Mouse (Mus musculus) cortical plate, adult 2 months (tissue): ENCODE measurements around the gene Zfp358. TPM values are rescaled to one million over a fixed set of nuclear protein-coding genes. Genes with fewer than 3 reads are reported as not detected.

Source experiments
- H3K27ac ChIP-seq: fragments of 200-500 bp; 2 replicates; pipeline ENCODE4 v1.5.1; 2012; ENCODE audit warnings: low read length, control low read depth, inconsistent platforms; ENCODE audit not compliant: insufficient read depth
- H3K4me1 ChIP-seq: fragments of 200-500 bp; 2 replicates; pipeline ENCODE4 v1.6.1; 2011; ENCODE audit warnings: low read length; ENCODE audit not compliant: control insufficient read depth, insufficient read depth
- H3K4me3 ChIP-seq: fragments of 200-500 bp; 2 replicates; pipeline ENCODE4 v1.5.1; 2011; ENCODE audit warnings: mild to moderate bottlenecking, low read length, control low read depth; ENCODE audit not compliant: insufficient read depth
- CTCF ChIP-seq: fragments of 200-500 bp; IDR thresholded peaks from 2 replicates; pipeline ENCODE4 v1.5.1; 2011; ENCODE audit warnings: mild to moderate bottlenecking, control low read depth, low read length; ENCODE audit not compliant: insufficient read depth; ENCODE audit errors: extremely low read depth
- POLR2A ChIP-seq: fragments of 200-500 bp; IDR thresholded peaks from 2 replicates; pipeline ENCODE4 v1.6.1; 2011; ENCODE audit warnings: mild to moderate bottlenecking, low read length, control low read depth; ENCODE audit not compliant: insufficient read depth; ENCODE audit errors: extremely low read depth
- polyA plus RNA-seq: library from polyadenylated mRNA; depleted of rRNA; stranded (reverse); fragments of >200 nt; gene quantifications from 2 replicates; pipeline ENCODE4 v1.2.3, GENCODE M21; 2012; rRNA removed

The Zfp358 gene
- 52.5 and 55.0 TPM in 2 replicates for polyA plus RNA-seq

DNA sequence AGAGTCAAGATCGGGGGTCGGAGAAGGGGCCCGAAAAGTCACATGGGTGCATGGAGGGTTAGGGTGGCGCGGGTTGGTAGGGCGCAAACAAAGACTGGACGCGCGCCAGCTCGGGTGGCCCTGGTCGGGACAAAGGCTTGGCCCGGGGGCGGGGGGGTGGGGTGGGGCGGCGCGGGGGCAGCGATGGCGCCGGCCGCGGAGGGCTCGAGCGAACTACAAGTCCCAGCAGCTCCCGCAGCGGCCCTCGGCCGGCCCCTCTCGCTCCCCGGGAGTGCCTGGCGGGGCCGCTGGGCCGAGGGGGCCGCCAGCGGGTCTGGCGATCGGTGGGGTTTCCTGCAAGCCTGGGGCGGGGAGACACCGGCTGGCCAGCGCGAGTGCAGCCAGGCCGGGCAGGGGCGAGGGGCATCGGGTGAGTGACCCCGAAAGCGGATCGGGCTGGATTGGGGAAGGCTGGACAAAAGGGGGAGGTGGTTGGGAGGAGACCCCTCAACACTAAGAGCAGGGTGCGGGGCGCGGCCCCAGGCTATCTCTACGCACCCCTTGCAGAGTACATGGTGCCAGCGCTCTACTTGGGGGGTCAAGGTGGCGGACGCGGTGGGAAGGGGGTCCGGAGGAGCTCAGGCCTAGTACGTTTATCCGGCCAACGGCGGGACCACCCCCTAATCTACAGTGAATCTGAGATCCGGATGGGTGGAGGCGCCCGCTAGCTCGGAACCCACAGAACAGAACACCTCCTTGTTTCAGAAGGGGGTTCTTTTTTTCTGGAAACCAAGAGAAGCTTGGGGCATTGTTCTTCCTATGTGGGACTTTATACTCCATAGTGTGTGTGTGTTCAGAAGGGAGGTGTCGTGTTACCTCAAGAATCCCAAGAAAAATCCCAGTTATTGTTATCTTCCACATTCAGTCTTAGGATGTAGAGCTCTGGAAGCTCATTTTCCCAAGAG, at the start of gene Zfp358:
Gene Zfp358 (plus strand): TSS at position 238 of the 944 bp plus-strand sequence.
- Histone ChIP-seq H3K4me3 (peak within 1 kb of the TSS; percentile 80), H3K27ac (peak within 1 kb of the TSS; percentile 88), H3K4me1 (peaks cover 2% of the 10 kb centered on the region; the same call in 1 of the 2 replicates)
- TF ChIP-seq POLR2A (0 out of 2 replicates have a peak, but pooled peaks have one; percentile 13), CTCF (no peak)

DNA sequence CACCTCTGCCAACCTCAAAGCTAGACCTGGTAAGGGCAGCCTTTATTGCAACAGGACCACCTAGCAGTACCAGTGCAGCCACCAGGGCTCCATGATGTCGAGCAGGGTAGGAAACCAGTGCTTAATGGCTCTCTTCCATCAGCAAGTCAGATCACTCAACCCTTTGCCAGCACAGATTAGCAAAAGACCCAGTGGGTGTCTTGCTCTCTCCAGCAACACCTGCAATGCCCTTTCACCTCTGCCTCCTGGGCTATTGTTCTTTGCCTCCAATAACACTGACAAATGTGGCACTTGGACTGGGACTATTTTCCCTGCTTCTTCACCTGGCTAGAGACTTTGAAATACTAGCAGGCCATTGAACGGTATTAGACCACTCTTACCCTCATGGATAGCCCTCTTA, 43.7 kb upstream of the Zfp358 start:
- TF ChIP-seq POLR2A (no peak), CTCF (no peak)

DNA sequence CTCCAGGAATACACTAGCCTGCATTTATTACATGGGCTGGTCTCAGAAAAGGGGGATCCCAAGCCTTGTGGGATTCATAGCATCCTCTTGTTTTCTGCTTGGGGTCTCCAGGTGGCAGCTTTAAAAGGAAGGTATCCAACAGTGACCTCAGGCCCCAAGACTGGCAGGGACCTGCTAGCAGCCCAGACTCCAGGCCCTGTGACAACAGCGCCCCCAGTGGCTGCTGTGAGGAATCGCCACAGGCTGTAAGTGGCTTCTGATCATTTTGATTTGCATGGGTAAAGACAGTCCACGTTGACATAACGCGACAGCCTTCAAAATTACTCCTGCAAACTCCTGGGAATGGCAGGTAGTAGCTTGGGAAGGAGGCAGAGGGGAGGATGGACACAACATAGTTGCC, 42.3 kb upstream of the Zfp358 start:
- Histone ChIP-seq H3K4me1 (no peaks in the 10 kb centered on the region), H3K27ac (no peak overlapping the region), H3K4me3 (no peak overlapping the region)
- no peak for TF ChIP-seq POLR2A
- TF ChIP-seq CTCF: peak; percentile 75

More for the DNA sequence above, 43.7 kb upstream of the Zfp358 start:
- H3K27ac ChIP-seq: no peak overlapping the region
- H3K4me3 ChIP-seq: no peak overlapping the region
- no peaks in the 10 kb centered on the region for H3K4me1 ChIP-seq

DNA sequence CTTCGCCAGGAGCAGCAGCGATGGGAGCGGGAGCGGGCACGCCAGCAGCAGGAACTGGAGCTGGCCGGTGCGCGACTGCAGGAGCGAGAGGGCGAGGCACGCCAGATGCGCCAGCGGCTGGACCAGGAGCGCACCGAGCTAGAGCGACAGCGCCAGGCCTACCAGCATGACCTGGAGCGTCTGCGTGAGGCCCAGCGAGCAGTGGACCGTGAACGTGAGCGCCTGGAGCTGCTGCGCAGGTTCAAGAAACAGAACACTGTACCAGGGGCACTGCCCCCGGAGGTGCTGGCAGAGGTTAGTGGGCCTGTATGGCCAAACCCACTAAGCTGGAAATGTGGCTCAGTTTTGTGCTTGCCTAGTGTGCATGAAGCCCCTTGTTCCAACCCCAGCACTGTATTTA, 40.9 kb upstream of the Zfp358 start:
- Histone ChIP-seq H3K27ac (no peak overlapping the region), H3K4me3 (no peak overlapping the region), H3K4me1 (no peaks in the 10 kb centered on the region)
- TF ChIP-seq POLR2A (no peak), CTCF (no peak)

DNA sequence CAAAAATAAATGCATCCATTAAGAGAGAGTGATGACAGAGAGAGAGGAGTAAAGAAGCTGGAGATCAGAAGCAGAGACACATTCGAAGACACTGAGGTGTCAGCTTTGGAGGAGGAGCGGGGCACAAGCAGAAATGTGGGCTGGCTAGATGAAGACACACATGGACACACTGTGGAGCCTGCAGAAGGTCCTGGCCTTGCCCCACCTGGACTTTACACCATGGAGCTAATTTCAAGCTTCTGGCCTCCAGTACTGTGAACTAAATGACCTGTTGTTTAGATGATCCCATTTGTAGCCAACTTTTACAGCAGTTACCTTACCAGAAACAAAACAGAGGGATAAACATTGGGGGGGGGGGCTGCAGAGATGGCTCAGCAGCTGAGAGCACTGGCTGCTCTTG, 29.7 kb upstream of the Zfp358 start:
- Histone ChIP-seq H3K4me1 (no peaks in the 10 kb centered on the region), H3K27ac (no peak overlapping the region), H3K4me3 (no peak overlapping the region)
- TF ChIP-seq CTCF (no peak), POLR2A (no peak)

DNA sequence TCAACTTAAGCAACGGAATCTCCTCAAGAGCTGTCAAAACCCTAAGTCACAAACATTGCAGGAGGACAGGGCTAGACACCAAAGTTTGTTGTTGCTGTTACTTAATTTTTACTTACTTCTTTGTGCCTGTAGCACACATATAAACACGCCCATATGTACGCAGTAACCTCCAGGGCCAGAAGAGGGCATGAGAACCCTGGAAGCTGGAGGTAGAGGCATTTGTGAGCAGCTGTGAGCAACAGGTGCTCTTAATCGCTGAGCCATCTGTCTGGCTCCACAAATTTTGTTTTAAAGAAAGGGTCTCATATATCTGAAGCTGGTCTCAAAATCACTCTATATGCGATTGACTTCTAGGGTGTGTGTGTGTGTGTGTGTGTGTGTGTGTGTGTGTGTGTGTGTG, 28.6 kb upstream of the Zfp358 start:
- Histone ChIP-seq H3K4me1 (no peaks in the 10 kb centered on the region), H3K27ac (no peak overlapping the region), H3K4me3 (no peak overlapping the region)
- no peak for TF ChIP-seq POLR2A
- peak; percentile 39 for TF ChIP-seq CTCF

DNA sequence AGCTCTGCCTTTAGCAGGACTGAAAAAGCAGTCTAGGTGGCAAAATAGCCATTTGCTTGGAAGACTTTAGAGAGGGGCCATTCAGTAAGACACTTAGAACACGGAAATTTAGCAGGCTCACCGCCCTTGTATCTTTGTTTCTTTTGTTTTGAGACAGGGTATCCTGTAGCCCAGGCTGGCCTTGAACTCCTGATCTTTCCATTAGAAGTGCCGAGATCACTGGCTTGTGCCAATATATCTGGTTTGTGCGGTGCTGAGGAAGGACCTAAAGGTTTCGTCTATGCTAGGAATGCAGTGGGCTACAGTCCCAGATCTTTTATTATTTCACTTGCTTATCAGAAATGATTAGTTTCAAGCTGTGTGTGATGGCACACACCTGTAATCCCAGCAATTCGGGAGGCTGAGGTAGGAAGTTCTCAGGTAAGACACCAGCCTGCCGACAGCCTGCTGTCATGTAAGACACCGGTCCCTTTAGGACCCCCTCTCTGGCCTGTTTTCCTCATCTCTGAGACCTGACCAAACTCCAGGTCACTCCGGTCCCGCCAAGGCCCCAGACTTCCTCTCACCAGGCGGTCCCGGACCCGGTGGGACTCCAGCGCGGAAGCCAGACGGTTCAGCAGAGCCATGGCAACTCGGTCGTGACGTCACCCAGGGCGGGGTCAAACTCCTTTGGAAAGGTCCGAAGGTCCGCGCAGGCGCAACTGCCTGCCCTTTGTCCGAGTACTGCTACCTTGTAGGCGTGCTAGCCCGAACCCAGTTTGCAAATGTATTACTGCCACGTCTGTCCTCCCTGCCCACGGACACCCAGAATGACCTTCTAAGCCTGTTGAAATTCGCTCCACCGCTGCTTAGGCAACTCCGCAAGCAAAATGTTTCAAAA, 25.7 kb upstream of the Zfp358 start, which contains the start of gene Pex11g:
Gene Pex11g (minus strand): TSS at position 675 of the 880 bp plus-strand sequence.
- TF ChIP-seq CTCF: no peak
- TF ChIP-seq POLR2A: 0 out of 2 replicates have a peak, but pooled peaks have one; percentile 19
- H3K27ac ChIP-seq: no peak within 1 kb of the TSS
- no peaks in the 10 kb centered on the region for H3K4me1 ChIP-seq
- H3K4me3 ChIP-seq: peak within 1 kb of the TSS; percentile 44

DNA sequence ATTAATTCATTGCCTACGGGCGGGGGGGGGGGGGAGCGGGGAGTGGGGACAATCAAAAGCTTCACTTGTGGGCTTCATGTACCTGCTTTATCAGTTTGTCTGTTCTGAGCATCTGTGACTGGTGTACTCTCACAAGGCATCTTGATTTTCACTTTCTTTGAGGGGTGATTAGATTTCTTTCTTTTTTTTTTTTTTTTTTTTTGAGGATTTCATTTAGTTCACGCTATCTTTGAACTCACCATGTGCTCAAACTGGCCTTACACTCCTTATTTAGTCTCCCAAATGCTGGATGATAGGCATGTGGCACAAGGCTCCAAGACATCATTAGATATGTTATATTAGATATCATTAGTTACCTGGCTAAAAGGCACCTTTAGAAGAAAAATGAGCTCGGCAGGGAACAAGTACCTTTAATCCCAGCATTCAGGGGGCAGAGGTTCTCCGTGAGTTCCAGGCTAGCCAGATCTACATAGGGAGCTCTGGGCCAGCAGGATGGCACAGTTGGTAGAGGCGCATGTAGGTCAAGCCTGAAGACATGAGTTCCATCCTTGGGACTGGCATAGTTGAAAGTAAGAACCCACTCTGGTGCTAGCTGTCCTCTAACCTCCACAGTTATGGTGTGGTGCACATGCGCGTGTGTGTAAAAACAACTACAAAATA, 24.9 kb upstream of the Zfp358 start:
- Histone ChIP-seq H3K4me1 (no peaks in the 10 kb centered on the region), H3K4me3 (peak overlapping the region; percentile 44), H3K27ac (no peak overlapping the region)
- TF ChIP-seq CTCF (no peak), POLR2A (no peak)

DNA sequence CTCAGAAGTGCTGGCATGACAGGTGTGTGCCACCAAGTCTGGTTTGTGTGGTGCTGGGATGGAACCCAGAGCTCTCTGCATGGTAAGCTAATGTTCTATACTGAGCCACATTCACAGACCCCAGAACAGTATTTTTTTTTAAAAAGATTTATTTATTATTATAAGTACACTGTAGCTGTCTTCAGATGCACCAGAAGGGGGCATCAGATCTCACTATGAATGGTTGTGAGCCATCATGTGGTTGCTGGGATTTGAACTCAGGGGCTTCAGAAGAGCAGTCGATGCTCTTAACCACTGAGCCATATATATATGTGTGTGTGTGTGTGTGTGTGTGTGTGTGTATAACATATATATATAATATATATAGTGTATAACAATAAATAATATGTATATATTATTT, 24.1 kb upstream of the Zfp358 start:
- Histone ChIP-seq H3K4me3 (no peak overlapping the region), H3K27ac (no peak overlapping the region), H3K4me1 (no peaks in the 10 kb centered on the region)
- TF ChIP-seq CTCF: no peak
- TF ChIP-seq POLR2A: no peak
